Mouse (Mus musculus): ENCODE measurements around the gene Tpbgl. TPM values are rescaled to one million over a fixed set of nuclear protein-coding genes. Genes with fewer than 3 reads are reported as not detected.

Tpbgl gene
- 1.9 and 2.8 TPM in 2 replicates for total RNA-seq (2014; rRNA removed)
- polyA plus RNA-seq (2012; rRNA removed) = 6.3 and 6.4 TPM in 2 replicates

DNA sequence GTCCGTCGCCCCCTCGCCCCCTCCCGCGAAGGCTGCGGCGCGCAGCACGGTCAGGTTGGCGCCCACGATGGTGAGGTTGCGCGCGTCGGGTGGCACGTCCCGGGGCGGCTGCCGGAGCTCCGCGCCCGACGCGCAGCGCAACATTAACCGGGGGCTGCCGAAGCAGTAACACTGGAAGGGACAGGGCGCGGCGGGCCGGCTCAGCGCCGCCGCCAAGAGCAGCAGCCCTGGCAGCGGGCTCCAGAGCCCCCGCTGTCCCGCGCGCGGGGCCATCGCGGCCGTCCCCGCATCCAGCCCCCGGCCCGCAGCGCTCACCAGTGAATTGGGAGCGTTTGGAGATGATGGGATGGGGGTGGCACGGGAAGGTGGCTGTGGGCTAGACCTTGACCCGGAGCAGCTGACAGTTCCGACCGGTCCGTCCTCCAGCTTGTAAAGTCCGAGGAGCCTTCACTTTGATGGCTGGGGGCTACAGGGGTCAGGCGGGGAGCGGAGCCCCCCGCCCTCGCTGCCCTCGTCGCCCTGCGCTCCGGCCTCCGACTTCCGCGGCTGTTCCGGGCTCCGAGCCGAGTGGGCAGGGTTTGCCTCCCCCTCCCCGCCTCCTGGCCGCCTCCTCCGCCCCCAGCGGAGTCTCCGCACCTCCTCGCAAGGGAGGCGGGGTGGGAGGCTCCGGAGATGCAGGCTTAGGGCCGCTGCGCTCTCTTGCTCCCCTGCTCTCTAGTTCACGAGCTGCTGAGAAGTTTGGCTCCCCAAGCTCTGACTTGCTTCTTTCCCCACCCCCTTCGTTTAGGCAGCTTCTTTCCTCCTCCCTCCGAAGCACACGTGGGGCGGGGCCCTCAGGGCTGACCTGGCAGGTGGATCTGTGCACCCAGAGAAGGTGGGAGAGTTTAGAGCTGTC, at the start of gene Tpbgl:
Gene Tpbgl, minus strand, starts transcription at position 728 of the 895 bp plus-strand sequence.
- H3K4me3 ChIP-seq (ENCODE audit: insufficient read depth, low read depth, low read length) = peak within 1 kb of the TSS; percentile 72
- no peaks in the 10 kb centered on the region for H3K36me3 ChIP-seq (ENCODE audit: control insufficient read depth, insufficient read depth, low read length)
- peak within 1 kb of the TSS; percentile 60 for H3K27ac ChIP-seq (replicated peaks; ENCODE audit: insufficient read depth, low read depth, low read length)
- H3K27me3 ChIP-seq (ENCODE audit: control insufficient read depth, insufficient read depth, low read length) = peaks cover 6% of the 10 kb centered on the region; the same call in 1 of the 2 replicates
- peak; percentile 7; the same call in 1 of the 2 replicates for TF ChIP-seq POLR2A (IDR thresholded peaks at IDR 0.05; ENCODE audit: extremely low read depth, insufficient read depth, low read length)
- TF ChIP-seq CTCF (IDR thresholded peaks at IDR 0.05; ENCODE audit: low read depth, low read length) = no peak
- H3K4me1 ChIP-seq (ENCODE audit: control insufficient read depth, insufficient read depth, low read length) = peaks cover 2% of the 10 kb centered on the region; the same call in 1 of the 2 replicates
- peak; percentile 9 for DNase-seq (ENCODE audit: extremely low read depth, low read depth, low spot score)
- 3% methylated on average over 83 of the region's 83 CpGs for WGBS
- H3K79me2 ChIP-seq (ENCODE audit: control insufficient read depth, insufficient read depth, low read length) = no peaks in the 10 kb centered on the region
- H3K9ac ChIP-seq (ENCODE audit: low read depth, low read length) = peak within 1 kb of the TSS; percentile 84

GRCm38 (mm10) chr7:99674890-99675289, 48.0 kb upstream of the Tpbgl start:
- Histone ChIP-seq H3K79me2 (ENCODE audit: control insufficient read depth, insufficient read depth, low read length) (peaks cover 6% of the 10 kb centered on the region; the same call in 1 of the 2 replicates), H3K4me3 (ENCODE audit: insufficient read depth, low read depth, low read length) (no peak overlapping the region), H3K27ac (replicated peaks; ENCODE audit: insufficient read depth, low read depth, low read length) (no peak overlapping the region), H3K27me3 (ENCODE audit: control insufficient read depth, insufficient read depth, low read length) (no peaks in the 10 kb centered on the region), H3K36me3 (ENCODE audit: control insufficient read depth, insufficient read depth, low read length) (peaks cover 58% of the 10 kb centered on the region), H3K9ac (ENCODE audit: low read depth, low read length) (no peak overlapping the region), H3K4me1 (ENCODE audit: control insufficient read depth, insufficient read depth, low read length) (peaks cover 8% of the 10 kb centered on the region)
- TF ChIP-seq POLR2A (IDR thresholded peaks at IDR 0.05; ENCODE audit: extremely low read depth, insufficient read depth, low read length) = no peak
- TF ChIP-seq CTCF (IDR thresholded peaks at IDR 0.05; ENCODE audit: low read depth, low read length) = no peak
- 79% methylated on average over 3 of the region's 3 CpGs for WGBS
- DNase-seq (ENCODE audit: extremely low read depth, low read depth, low spot score) = no peak

GRCm38 (mm10) chr7:99674209-99674608, 47.3 kb upstream of the Tpbgl start:
- DNase-seq (ENCODE audit: extremely low read depth, low read depth, low spot score) = no peak
- Histone ChIP-seq H3K27ac (replicated peaks; ENCODE audit: insufficient read depth, low read depth, low read length) (no peak overlapping the region), H3K9ac (ENCODE audit: low read depth, low read length) (no peak overlapping the region), H3K79me2 (ENCODE audit: control insufficient read depth, insufficient read depth, low read length) (peaks cover 3% of the 10 kb centered on the region; the same call in 1 of the 2 replicates), H3K4me3 (ENCODE audit: insufficient read depth, low read depth, low read length) (no peak overlapping the region), H3K4me1 (ENCODE audit: control insufficient read depth, insufficient read depth, low read length) (peaks cover 4% of the 10 kb centered on the region), H3K27me3 (ENCODE audit: control insufficient read depth, insufficient read depth, low read length) (no peaks in the 10 kb centered on the region), H3K36me3 (ENCODE audit: control insufficient read depth, insufficient read depth, low read length) (peaks cover 61% of the 10 kb centered on the region)
- 78% methylated on average over 5 of the region's 5 CpGs for WGBS
- TF ChIP-seq CTCF (IDR thresholded peaks at IDR 0.05; ENCODE audit: low read depth, low read length) (no peak), POLR2A (IDR thresholded peaks at IDR 0.05; ENCODE audit: extremely low read depth, insufficient read depth, low read length) (no peak)

DNA sequence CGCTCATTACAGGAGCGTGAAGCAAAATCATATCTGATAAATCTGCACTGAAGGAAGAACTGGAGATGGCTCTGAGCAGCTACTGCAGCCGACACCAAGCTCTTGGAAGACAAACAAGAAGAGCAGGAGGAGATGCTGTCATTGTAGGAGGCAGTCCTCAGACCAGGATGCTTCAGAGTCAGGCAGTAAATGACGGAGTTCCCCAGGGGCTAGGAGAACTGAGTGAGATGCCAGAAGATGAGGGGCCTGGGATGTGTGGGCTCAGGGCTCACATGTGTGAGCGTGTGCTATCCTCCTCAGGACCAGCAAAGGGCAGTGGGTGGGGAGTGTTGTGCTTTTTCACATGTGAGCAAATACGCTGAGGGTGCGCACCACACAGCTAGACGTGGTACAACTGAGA, 46.3 kb upstream of the Tpbgl start:
- Histone ChIP-seq H3K4me3 (ENCODE audit: insufficient read depth, low read depth, low read length) (no peak overlapping the region), H3K9ac (ENCODE audit: low read depth, low read length) (no peak overlapping the region), H3K79me2 (ENCODE audit: control insufficient read depth, insufficient read depth, low read length) (no peaks in the 10 kb centered on the region), H3K4me1 (ENCODE audit: control insufficient read depth, insufficient read depth, low read length) (no peaks in the 10 kb centered on the region), H3K36me3 (ENCODE audit: control insufficient read depth, insufficient read depth, low read length) (peaks cover 56% of the 10 kb centered on the region), H3K27ac (replicated peaks; ENCODE audit: insufficient read depth, low read depth, low read length) (no peak overlapping the region), H3K27me3 (ENCODE audit: control insufficient read depth, insufficient read depth, low read length) (no peaks in the 10 kb centered on the region)
- TF ChIP-seq CTCF (IDR thresholded peaks at IDR 0.05; ENCODE audit: low read depth, low read length) = no peak
- no peak for TF ChIP-seq POLR2A (IDR thresholded peaks at IDR 0.05; ENCODE audit: extremely low read depth, insufficient read depth, low read length)
- 88% methylated on average over 8 of the region's 8 CpGs for WGBS
- DNase-seq (ENCODE audit: extremely low read depth, low read depth, low spot score) = no peak

GRCm38 (mm10) chr7:99671544-99672435, 44.9 kb upstream of the Tpbgl start:
- Histone ChIP-seq H3K4me3 (ENCODE audit: insufficient read depth, low read depth, low read length) (no peak overlapping the region), H3K79me2 (ENCODE audit: control insufficient read depth, insufficient read depth, low read length) (no peaks in the 10 kb centered on the region), H3K4me1 (ENCODE audit: control insufficient read depth, insufficient read depth, low read length) (no peaks in the 10 kb centered on the region), H3K36me3 (ENCODE audit: control insufficient read depth, insufficient read depth, low read length) (peaks cover 56% of the 10 kb centered on the region), H3K27ac (replicated peaks; ENCODE audit: insufficient read depth, low read depth, low read length) (no peak overlapping the region), H3K9ac (ENCODE audit: low read depth, low read length) (no peak overlapping the region), H3K27me3 (ENCODE audit: control insufficient read depth, insufficient read depth, low read length) (no peaks in the 10 kb centered on the region)
- DNase-seq (ENCODE audit: extremely low read depth, low read depth, low spot score) = no peak
- WGBS = 79% methylated on average over 9 of the region's 9 CpGs
- no peak for TF ChIP-seq CTCF (IDR thresholded peaks at IDR 0.05; ENCODE audit: low read depth, low read length)
- no peak for TF ChIP-seq POLR2A (IDR thresholded peaks at IDR 0.05; ENCODE audit: extremely low read depth, insufficient read depth, low read length)
